Mouse (Mus musculus) heart, adult 2 months (tissue): ENCODE results near the gene Olfm2.

Experiments used
- CTCF ChIP-seq: fragments of 200-600 bp; IDR thresholded peaks from 2 replicates; pipeline ENCODE4 v1.8.1; 2022; ENCODE audit warnings: antibody characterized with exemption, mild to moderate bottlenecking, moderate library complexity
- EP300 ChIP-seq: fragments of 200-500 bp; IDR thresholded peaks from 2 replicates; pipeline ENCODE4 v1.6.1; 2011; ENCODE audit warnings: low read depth, low read length, control low read depth; ENCODE audit not compliant: insufficient read depth

- TF ChIP-seq CTCF (no peak), EP300 (no peak)
These were observed 102.4 kb downstream of the Olfm2 start for GRCm38 (mm10) chr9:20643781-20644180.
